Mouse (Mus musculus): ENCODE results near the gene Fut9. TPM values are rescaled to one million over a fixed set of nuclear protein-coding genes. Genes with fewer than 3 reads are reported as not detected.

Gene Fut9
- 13.8 and 14.4 TPM in 2 replicates for polyA plus RNA-seq (2012; rRNA removed)

DNA sequence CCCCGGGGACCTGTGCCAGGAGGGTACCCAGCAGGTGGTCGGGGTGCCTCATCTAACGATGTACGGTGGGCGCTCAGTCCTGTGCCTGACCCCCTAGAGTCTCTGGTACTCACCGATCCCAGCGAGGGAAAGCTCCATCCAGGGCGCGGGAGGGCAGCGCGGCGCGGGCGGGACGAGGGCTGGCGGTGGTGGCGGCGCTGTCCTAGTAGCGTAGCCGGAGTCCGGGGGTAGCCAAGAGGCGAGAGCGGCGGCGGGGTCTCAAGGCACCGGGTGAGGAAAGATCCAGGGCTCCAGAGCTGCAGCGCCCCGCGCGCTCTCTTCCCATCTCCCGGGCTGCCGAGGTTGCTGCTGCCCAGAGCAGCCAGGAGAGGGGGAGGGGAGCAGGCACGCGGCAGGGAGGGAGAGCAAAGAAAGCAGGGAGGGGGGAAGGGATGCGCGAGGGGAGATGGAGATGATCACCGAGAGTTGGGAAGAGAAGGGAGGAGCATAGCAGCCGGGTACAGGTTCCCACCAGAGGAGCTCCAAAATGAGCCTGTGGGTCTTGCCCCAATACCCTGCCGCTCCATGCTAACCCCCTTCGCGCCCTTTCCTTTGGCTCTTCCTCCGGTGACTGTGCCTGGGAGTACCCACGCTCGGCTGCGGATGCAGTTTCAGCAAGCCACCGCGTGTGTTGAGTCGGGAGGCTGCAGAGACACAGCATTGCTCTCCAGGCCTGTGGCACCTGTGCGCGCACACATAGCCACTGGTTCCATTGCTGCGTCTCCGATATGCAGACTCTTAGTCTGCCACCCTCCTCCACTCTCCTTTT lies at the start of gene Fut9:
Gene Fut9, minus strand, starts transcription at position 769 of the 808 bp plus-strand sequence.

